ENCODE assay signal across 21 mouse cellular contexts in genomic region chr6:107557806-107558205, GRCm38 (mm10). TPM values are rescaled to one million over a fixed set of nuclear protein-coding genes. Genes with fewer than 3 reads are reported as not detected.
DNase-seq lines count a peak whose midpoint lies in the region; ATAC-seq lines count a peak whose summit lies in the region.
"Had no signal": no experiment of that assay in that cellular context is flagged by ENCODE, and none has a peak within 500 bp of the region (broad histone marks: within the 10 kb centered on the region; RNA-seq: fewer than 3 reads in every experiment).

No protein-coding gene starts in this region.

- no peaks in the 10 kb centered on the region for H3K36me3 ChIP-seq in hindbrain, embryonic 15.5 days
- H3K36me3 ChIP-seq in hindbrain, embryonic 16.5 days (ENCODE audit: control insufficient read depth, insufficient read depth, low read length): no peaks in the 10 kb centered on the region
- H3K36me3 ChIP-seq in limb, embryonic 13.5 days: no peaks in the 10 kb centered on the region
- H3K36me3 ChIP-seq in limb, embryonic 10.5 days: no peaks in the 10 kb centered on the region
- peaks cover 6% of the 10 kb centered on the region; the same call in 1 of the 2 replicates for H3K36me3 ChIP-seq in neural tube, embryonic 13.5 days
- no peaks in the 10 kb centered on the region for H3K36me3 ChIP-seq in liver, embryonic 12.5 days
- H3K36me3 ChIP-seq: embryonic facial prominence, embryonic 12.5 days; embryonic facial prominence, embryonic 15.5 days had no signal

- H3K4me3 ChIP-seq in hindbrain, embryonic 15.5 days: no peak overlapping the region
- no peak overlapping the region for H3K4me3 ChIP-seq in hindbrain, embryonic 16.5 days (ENCODE audit: low read length)
- H3K4me3 ChIP-seq in limb, embryonic 13.5 days: no peak overlapping the region
- H3K4me3 ChIP-seq in limb, embryonic 10.5 days: no peak overlapping the region
- H3K4me3 ChIP-seq in neural tube, embryonic 13.5 days: no peak overlapping the region
- no peak overlapping the region for H3K4me3 ChIP-seq in liver, embryonic 12.5 days
- H3K4me3 ChIP-seq: embryonic facial prominence, embryonic 12.5 days; embryonic facial prominence, embryonic 15.5 days; gastrocnemius, adult 2 months had no signal

- whole genome bisulfite sequencing in hindbrain, embryonic 15.5 days: 57% methylated on average over 3 of the region's 3 CpGs
- WGBS in hindbrain, embryonic 16.5 days: 53% methylated on average over 3 of the region's 3 CpGs
- WGBS in limb, embryonic 13.5 days: 52% methylated on average over 3 of the region's 3 CpGs
- WGBS in limb, embryonic 10.5 days: 87% methylated on average over 3 of the region's 3 CpGs
- 34% methylated on average over 3 of the region's 3 CpGs for WGBS in neural tube, embryonic 13.5 days
- 75% methylated on average over 3 of the region's 3 CpGs for WGBS in liver, embryonic 12.5 days (ENCODE audit: insufficient replicate concordance)

- H3K27me3 ChIP-seq in hindbrain, embryonic 15.5 days: no peaks in the 10 kb centered on the region
- no peaks in the 10 kb centered on the region for H3K27me3 ChIP-seq in hindbrain, embryonic 16.5 days (replicated peaks; ENCODE audit: control insufficient read depth, insufficient read depth, low read length)
- H3K27me3 ChIP-seq in limb, embryonic 13.5 days: no peaks in the 10 kb centered on the region
- no peaks in the 10 kb centered on the region for H3K27me3 ChIP-seq in limb, embryonic 10.5 days (ENCODE audit: low read depth, poor library complexity, severe bottlenecking)
- no peaks in the 10 kb centered on the region for H3K27me3 ChIP-seq in neural tube, embryonic 13.5 days
- H3K27me3 ChIP-seq in liver, embryonic 12.5 days (replicated peaks): no peaks in the 10 kb centered on the region
- H3K27me3 ChIP-seq: embryonic facial prominence, embryonic 12.5 days; embryonic facial prominence, embryonic 15.5 days had no signal

- H3K9me3 ChIP-seq in hindbrain, embryonic 15.5 days: no peaks in the 10 kb centered on the region
- no peaks in the 10 kb centered on the region for H3K9me3 ChIP-seq in hindbrain, embryonic 16.5 days (ENCODE audit: control insufficient read depth, low read length)
- peaks cover 4% of the 10 kb centered on the region; the same call in 1 of the 2 replicates for H3K9me3 ChIP-seq in limb, embryonic 13.5 days
- no peaks in the 10 kb centered on the region for H3K9me3 ChIP-seq in limb, embryonic 10.5 days (replicated peaks)
- H3K9me3 ChIP-seq in neural tube, embryonic 13.5 days: no peaks in the 10 kb centered on the region
- H3K9me3 ChIP-seq in liver, embryonic 12.5 days (replicated peaks): no peaks in the 10 kb centered on the region
- H3K9me3 ChIP-seq: embryonic facial prominence, embryonic 12.5 days; embryonic facial prominence, embryonic 15.5 days had no signal

- H3K4me1 ChIP-seq in hindbrain, embryonic 15.5 days (replicated peaks): peaks cover 22% of the 10 kb centered on the region
- peaks cover 9% of the 10 kb centered on the region for H3K4me1 ChIP-seq in hindbrain, embryonic 16.5 days (ENCODE audit: control insufficient read depth, insufficient read depth, low read depth, low read length)
- H3K4me1 ChIP-seq in limb, embryonic 13.5 days: peaks cover 7% of the 10 kb centered on the region; the same call in 1 of the 2 replicates
- no peaks in the 10 kb centered on the region for H3K4me1 ChIP-seq in limb, embryonic 10.5 days
- H3K4me1 ChIP-seq in neural tube, embryonic 13.5 days (replicated peaks): peaks cover 37% of the 10 kb centered on the region
- H3K4me1 ChIP-seq in liver, embryonic 12.5 days: no peaks in the 10 kb centered on the region
- H3K4me1 ChIP-seq: embryonic facial prominence, embryonic 12.5 days; embryonic facial prominence, embryonic 15.5 days had no signal

- no peak for ATAC-seq in hindbrain, embryonic 15.5 days (ENCODE audit: low FRiP score, low read depth)
- no peak for ATAC-seq in hindbrain, embryonic 16.5 days
- ATAC-seq in limb, embryonic 13.5 days (ENCODE audit: low FRiP score, low read depth): peak; percentile 57; the same call in 1 of the 2 replicates
- no peak for ATAC-seq in neural tube, embryonic 13.5 days (ENCODE audit: low read depth)
- ATAC-seq in liver, embryonic 12.5 days: no peak
- ATAC-seq: CD4-positive, CD25-positive, alpha-beta regulatory T cell, adult 4 months had no signal

- no peak overlapping the region for H3K9ac ChIP-seq in hindbrain, embryonic 15.5 days
- H3K9ac ChIP-seq in hindbrain, embryonic 16.5 days (ENCODE audit: low read depth, low read length): no peak overlapping the region
- no peak overlapping the region for H3K9ac ChIP-seq in limb, embryonic 13.5 days
- H3K9ac ChIP-seq in neural tube, embryonic 13.5 days: no peak overlapping the region
- H3K9ac ChIP-seq in liver, embryonic 12.5 days: no peak overlapping the region
- H3K9ac ChIP-seq: embryonic facial prominence, embryonic 12.5 days; embryonic facial prominence, embryonic 15.5 days; forebrain, postnatal 0 days had no signal

- DNase-seq in limb, embryonic 10.5 days (ENCODE audit: low spot score): no peak
- no peak for DNase-seq in neural tube, embryonic 10.5 days (ENCODE audit: extremely low spot score, low spot score)
- DNase-seq: adrenal gland, adult 2 months; adrenal gland, postnatal 14 days; cerebellum, adult 11 months; cerebellum, adult 2 months; cerebellum, adult 9-11 months; cerebellum, postnatal 25 days; forebrain, postnatal 0 days; gastrocnemius, adult 2 months; gastrocnemius, postnatal 14 days; heart, adult 11 months had no signal

- 0 out of 2 replicates have a peak overlapping the region, but pooled peaks have one; percentile 30 for H3K27ac ChIP-seq in hindbrain, embryonic 15.5 days (replicated peaks)
- H3K27ac ChIP-seq in hindbrain, embryonic 16.5 days (ENCODE audit: low read depth, low read length): no peak overlapping the region
- H3K27ac ChIP-seq in limb, embryonic 13.5 days: no peak overlapping the region
- H3K27ac ChIP-seq in limb, embryonic 10.5 days: no peak overlapping the region
- H3K27ac ChIP-seq in neural tube, embryonic 13.5 days (replicated peaks): peak overlapping the region; percentile 39
- no peak overlapping the region for H3K27ac ChIP-seq in liver, embryonic 12.5 days
- H3K27ac ChIP-seq: embryonic facial prominence, embryonic 12.5 days; embryonic facial prominence, embryonic 15.5 days; gastrocnemius, adult 2 months had no signal

- no peak overlapping the region for H3K4me2 ChIP-seq in hindbrain, embryonic 15.5 days
- H3K4me2 ChIP-seq in hindbrain, embryonic 16.5 days (ENCODE audit: low read length): no peak overlapping the region
- no peak overlapping the region for H3K4me2 ChIP-seq in limb, embryonic 13.5 days (replicated peaks)
- no peak overlapping the region for H3K4me2 ChIP-seq in neural tube, embryonic 13.5 days
- no peak overlapping the region for H3K4me2 ChIP-seq in liver, embryonic 12.5 days
- H3K4me2 ChIP-seq: embryonic facial prominence, embryonic 12.5 days; embryonic facial prominence, embryonic 15.5 days; heart, embryonic 11.5 days had no signal

RNA-seq across cellular contexts. Expression of gene Lrrn1, which starts 28.2 kb away (rescaled TPM):
- polyA plus RNA-seq in hindbrain, embryonic 15.5 days (2015; fragmentation: Nextera tagmentation; extraction: Ambion mirVana): 70.4 and 78.2 TPM in 2 replicates
- polyA plus RNA-seq in hindbrain, embryonic 16.5 days (2015; fragmentation: Nextera tagmentation; extraction: Ambion mirVana): 72.7 and 84.0 TPM in 2 replicates
- 53.6 and 57.6 TPM in 2 replicates for polyA plus RNA-seq in limb, embryonic 13.5 days (2015; fragmentation: Nextera tagmentation; extraction: Ambion mirVana)
- polyA plus RNA-seq in limb, embryonic 10.5 days (2016; fragmentation: Nextera tagmentation; extraction: Ambion mirVana): 6.4 and 14.5 TPM in 2 replicates
- polyA plus RNA-seq in neural tube, embryonic 13.5 days (2015; fragmentation: Nextera tagmentation; extraction: Ambion mirVana): 92.8 and 101 TPM in 2 replicates
- 0.67 and 1.3 TPM in 2 replicates for polyA plus RNA-seq in liver, embryonic 12.5 days (2016; fragmentation: Nextera tagmentation; extraction: Ambion mirVana)
- polyA plus RNA-seq: CD4-positive, CD25-positive, alpha-beta regulatory T cell, adult 4 months had no signal

Comparison
In these comparisons a context has a peak if more than half of its experiments do, and no peak if none do; other contexts are left out.
1. H3K27ac ChIP-seq: peak in hindbrain, embryonic 15.5 days (single experiment) and neural tube, embryonic 13.5 days (single experiment); none in hindbrain, embryonic 16.5 days (single experiment), limb, embryonic 13.5 days (single experiment), limb, embryonic 10.5 days (single experiment) and liver, embryonic 12.5 days (single experiment).